Mouse (Mus musculus): ENCODE data around the gene Ncoa5.

Ncoa5 gene

DNA sequence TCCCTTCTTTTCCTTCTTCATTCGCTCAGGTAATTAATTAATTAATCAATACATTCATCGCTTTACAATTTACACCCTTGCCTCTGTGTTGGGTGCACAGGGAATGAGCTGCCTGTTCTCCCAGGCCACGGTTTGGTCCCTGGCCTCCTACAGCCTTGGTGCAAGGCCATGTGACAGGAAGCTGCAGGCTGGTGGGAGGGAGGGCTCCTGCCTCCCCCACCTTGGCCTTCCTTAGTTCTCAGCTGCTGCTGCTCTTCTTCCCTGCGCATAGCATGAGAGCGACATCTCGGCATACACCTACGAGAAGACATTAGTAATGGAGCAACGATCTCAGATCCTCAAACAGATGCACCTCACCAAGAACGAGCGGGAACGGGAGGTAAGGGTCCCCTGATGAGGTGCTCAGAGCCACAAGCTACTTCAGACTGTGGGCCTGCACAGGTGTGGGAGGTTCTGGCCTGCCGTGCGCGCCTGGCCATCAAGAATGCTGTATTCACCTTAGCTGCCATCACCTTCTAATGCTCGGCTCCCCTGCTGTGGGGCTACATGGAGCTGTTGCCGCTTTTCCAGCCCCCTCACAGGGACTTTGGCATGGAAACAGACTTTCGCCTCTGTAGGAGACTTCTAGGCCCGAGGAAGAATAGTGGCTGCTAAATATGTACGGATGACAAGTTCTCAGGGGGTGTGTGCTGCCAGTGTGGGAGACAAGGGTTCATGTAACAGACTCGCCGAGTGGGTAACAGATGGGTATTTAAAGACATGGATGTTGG lies 39.8 kb downstream of the Ncoa5 start:
- DNase-seq (ENCODE audit: low spot score), result peak; percentile 69

DNA sequence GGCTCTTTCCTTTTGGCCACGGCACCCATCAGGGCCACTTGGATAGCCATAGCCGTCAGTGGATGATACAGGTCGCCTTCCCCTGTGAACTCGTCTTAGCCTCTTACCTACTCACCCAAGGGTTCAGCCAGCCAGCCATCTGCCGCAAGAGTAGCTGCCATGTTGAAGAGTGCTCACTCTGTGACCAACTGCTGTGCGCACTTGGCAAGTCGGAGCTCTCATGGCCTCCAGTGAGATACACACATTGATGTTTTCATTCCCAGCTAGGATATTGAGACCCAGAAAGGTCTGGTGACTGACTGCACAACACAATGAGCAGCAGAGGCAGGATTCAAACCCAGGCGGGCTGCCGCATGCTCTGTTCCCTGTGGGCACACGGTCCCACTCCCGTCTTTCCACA lies 40.5 kb downstream of the Ncoa5 start:
- no peak for DNase-seq (ENCODE audit: low spot score)

DNA sequence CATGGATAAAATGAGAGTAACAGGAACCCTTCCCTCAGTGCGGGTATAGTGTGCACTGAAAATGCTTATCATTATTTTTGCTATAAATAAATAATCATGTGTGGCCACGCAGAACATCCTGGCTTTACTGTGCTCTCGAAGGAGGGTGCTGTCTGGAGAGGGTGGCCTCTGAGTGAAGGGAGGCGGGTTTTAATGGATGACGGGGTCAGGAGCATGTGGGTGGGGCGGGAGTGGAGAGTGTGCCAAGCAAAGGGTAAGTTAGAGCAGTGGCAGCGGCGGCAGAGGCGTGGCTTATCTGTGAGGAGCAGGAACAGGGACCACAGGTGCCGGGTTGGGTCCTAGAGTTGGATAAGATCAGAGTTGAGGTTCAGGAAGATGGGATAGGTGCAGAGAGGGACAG lies 42.9 kb downstream of the Ncoa5 start:
- no peak for DNase-seq (ENCODE audit: low spot score)

DNA sequence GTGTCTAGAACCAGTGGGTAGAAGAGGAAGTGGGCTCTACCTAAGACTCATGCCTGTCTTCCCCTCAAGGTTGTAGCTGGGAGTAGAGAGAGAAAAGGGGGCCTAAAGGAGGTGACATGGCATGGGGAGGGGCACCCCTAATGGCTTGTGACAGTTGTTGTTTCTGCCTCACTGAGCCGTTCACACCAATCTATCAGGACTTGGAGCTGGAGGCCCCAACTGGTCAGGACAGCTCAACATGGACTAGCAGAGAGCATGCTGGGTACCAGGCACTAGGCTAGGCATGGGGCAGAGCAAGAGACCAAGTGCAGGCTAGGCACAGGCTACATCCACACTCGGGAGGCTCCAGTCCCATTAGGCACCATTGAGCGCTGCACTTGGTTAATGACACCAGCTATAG lies 43.6 kb downstream of the Ncoa5 start:
- no peak for DNase-seq (ENCODE audit: low spot score)

DNA sequence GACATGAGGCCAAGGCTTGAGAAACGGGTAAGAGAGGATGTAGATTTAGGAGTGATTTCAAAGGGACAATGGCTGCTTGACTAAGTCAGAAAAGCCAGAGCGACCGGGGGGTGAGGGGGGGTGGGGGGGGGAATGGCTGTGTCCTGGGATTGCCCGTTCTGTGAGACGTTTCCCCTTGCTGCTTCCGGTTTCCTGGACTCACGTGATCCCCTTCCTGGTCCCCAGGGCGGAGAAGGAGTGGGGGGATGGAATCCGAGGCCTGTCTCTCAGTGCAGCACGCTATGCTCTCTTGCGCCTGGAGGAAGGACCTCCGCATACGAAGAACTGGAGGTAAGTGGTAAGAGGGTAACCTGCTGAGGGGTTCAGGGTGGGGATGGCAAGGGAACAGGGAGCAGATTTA lies 45.9 kb downstream of the Ncoa5 start:
- no peak for DNase-seq (ENCODE audit: low spot score)

DNA sequence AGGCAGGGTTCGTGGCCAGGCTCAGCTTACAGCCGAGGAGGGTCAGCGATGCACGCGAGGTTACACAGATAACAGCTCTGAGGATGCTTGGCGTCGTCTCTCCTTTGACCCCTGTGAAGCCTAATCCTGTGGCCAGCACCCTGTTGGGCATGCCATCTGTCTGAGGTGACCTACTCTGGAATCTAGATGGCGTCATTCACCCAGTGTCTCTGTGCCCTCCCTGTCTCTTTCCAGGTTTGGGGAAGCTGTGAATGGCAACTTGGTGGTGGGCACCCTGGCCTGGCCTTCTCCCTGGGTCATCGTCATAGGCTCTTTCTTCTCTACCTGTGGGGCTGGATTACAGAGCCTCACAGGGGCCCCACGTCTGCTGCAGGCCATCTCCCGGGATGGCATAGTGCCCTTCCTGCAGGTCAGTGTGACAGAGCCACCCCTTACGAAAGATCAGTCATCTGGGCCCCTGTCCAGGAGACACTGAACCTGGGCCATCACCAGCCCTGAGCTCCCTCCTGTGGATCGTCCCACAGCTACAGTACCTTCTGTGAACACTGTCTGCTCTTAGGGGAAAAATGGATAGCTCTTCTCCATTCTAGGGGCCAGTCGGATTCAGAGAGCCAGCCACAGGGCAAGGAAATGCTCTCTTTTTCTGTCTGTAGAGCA lies 48.2 kb downstream of the Ncoa5 start:
- DNase-seq (ENCODE audit: low spot score), result no peak

DNA sequence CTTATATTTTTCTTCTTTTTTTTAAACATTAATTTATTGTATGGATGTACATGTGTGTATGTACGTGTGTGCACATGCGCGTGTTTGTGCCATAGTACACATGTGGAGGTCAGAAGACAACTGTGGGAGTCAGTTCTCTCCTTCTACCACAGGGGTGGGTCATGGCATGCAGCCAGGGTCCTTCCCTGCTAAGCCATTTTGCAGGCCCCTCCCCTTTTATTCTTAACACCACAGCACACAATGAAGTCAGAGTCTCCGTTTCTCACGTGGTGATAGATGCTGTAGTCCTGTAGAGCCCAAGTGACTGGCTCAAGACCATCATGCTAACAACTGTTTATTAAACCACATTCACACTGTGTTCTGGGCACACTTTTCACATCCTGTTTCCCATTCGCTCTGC lies 48.7 kb downstream of the Ncoa5 start:
- DNase-seq (ENCODE audit: low spot score), result no peak

DNA sequence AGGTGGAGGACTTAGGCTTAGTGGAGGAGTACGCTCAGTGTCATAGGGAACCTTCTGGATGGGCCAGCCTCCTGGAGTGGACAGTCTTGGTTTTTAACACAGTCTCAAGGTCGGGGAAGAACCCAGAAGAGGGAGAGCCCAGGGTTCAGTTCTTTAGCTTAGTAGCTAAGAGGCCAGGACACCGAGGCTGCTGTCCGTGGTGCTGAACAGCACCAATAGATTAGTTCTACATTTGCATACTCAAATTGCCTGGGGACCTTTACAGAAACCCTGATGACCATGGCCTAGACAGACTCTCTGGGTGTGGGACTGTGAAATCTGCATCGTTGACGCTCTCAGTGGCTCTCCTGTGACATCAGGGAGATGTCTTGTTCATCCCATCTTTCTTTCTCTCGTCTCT lies 54.9 kb downstream of the Ncoa5 start:
- no peak for DNase-seq (ENCODE audit: low spot score)

DNA sequence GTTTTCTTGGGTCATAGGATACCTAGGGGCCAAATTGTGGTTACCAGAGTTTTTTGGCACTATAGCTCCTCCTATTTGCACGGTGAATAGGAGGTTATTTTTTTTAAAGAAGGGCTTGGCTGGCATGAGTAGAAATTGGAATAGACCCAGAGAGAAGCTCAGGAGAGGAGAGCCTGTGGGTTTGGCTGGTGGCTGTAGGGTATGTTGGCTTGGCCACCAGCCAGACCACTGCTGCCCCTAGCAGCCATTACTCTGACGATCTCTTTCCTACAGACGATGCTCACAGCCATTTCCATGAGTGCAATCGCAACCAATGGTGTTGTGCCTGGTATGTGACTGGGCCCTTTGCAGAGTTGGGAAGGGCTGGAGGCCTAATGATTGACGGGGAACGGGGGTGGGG lies 59.1 kb downstream of the Ncoa5 start:
- DNase-seq (ENCODE audit: low spot score), result no peak

DNA sequence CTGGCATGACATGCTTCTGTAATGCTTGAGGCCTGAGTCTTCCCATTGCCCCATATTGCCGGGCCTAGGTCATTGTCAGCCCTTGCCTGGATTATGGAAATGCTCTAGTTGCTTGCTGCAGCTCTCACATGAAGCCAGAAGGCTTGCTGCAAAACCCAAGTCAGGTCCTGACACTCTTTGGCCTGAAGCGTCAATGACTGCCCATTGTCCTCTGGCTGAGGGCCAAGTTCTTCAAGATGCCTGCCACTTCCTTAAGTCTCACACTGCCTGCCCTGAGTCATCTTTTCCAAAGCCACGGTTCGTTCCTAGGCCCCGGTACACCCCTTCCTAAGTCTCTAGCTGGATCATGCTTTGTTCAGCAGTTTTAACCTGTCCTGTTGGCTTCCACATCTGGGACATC lies 62.0 kb downstream of the Ncoa5 start:
- DNase-seq (ENCODE audit: low spot score), result no peak

DNA sequence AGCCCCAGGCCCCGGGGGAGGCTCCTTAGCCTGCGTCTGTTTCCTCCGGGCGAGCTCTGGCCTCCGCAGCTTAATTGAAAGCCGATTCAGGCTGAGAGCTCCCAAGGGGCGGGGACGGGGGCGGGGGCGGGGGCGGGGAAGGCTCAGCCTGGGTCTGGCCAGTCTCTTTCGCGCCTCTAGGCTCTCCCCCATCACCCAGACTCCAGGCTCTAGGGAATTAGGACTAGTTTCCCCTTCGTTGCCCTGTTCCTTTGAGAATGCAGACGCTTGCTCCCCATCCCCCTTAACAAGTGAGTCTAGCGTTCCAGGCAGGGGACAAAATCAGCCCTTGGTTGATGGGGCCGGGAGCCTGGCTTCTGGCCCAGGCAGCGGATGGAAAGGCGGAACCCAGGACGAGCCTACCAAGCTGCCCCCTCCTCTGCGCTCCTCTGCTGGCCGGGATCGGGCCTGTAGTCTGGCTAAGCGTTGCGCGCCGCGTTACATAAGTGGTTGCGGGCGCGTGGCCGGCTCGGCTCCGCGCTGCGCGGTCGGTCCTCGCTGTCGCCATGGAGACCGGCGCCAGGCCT lies 64.0 kb downstream of the Ncoa5 start:
- no peak for DNase-seq (ENCODE audit: low spot score)

DNA sequence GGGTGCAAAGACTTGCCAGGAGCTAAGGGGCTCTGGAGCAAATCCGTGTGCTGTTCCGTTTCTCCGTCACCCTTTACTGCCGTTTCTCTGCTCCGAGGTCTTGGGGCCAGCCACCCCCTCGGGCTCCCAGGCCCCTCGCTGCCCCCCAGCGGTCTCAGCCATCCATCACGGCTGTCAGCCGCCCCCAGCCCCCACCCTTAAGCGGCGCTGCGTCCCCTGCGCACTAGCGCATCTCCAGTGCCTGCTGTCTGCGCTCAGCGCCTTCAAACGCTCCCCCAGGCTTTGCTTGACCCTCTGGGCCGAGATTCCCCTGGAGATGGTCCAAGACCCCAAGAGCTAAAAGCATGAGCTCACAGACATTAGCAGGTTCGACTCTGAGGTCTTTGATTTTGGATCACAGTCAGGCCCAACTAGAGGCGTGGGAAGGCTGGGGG lies 65.3 kb downstream of the Ncoa5 start:
- DNase-seq (ENCODE audit: low spot score), result no peak

DNA sequence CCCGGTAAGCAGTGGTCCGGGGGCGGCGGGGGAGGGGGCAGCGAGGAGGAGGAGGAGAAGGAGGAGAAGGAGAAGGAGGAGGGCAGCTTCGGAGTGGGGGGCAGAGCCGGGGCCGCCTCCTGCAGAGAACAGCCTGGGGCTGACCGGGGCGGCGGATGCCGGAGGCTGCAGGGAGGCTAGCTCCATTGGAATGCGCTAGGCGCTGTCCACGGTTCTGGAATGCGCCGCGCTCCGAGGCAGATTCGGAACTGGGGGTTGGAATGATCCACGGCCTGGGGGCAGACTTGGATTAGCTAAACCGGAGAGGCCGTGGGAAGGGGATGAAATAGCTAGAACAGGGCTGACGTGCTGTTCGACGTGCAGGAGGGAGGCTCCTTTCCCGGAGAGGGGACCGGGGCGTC lies 66.2 kb downstream of the Ncoa5 start:
- no peak for DNase-seq (ENCODE audit: low spot score)

DNA sequence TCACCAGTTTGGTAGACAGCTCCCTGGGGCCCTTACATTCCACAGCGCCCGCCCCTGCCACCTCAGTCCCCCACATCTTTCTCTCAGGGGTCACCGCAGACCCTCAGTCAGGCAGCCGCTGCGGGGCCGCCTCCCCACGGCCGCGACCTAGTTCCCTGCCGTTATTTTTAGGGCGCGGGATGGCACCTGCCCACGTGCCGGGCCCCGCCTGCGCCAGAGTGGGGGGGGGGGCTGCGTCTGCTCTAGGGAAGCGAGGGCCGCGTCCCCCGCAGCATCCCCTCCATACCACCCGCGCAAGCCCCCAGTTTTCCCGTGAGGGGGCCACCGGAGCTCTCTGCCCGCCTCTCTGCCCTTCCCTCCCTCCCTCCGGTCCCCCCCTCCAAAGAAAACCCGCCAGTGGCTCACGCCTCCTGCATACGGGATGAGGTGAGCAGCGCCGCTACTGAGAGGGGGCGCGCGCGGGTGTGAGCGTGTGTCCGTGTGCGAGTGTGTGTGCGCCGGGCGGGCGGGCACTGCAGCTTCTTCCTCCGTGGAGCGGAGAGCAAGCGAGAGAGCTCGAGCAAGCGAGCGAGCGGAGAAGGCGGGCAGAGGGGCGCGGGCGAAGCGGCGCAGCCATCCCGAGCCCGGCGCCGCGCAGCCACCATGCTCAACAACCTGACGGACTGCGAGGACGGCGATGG lies 66.8 kb downstream of the Ncoa5 start:
- peak; percentile 67 for DNase-seq (ENCODE audit: low spot score)

DNA sequence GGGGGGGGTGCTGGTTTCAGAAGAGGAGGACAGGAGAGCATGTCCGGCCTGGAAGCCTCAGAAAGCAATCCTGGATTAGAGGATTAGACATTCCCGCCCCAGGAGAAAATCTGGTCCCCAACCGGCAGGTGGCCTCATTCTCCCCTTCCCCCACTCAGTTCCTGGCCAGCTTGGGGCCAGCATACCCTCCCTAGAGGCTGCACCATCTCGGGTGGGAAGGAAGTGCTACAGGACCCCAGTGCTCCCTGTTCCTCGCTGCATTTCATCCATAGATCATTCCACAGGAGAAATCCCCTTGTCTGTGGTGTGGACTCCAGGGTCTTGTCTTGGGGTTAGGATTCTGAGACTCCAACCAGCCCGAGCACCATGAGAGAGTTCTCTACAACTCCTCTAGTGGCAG lies 67.5 kb downstream of the Ncoa5 start:
- DNase-seq (ENCODE audit: low spot score), result no peak

DNA sequence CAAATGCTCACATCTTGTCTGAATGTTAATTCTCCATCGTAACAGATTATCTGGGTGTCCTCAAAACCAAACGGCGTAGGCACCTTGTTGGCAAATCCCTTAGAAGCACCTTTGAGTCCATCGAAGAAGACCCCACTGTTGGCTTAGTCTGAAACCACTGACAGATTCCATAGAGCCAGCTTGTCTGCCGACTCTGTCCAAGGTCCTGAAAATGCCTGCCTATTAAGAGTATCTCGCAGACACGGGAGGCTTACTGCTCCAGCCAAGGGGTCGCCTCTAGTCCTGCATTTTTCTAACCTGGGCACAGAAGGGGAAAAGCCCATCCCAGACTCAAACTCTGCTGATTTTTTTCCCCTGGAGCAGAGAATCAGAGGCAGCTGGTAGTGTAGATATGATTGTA lies 68.3 kb downstream of the Ncoa5 start:
- no peak for DNase-seq (ENCODE audit: low spot score)

DNA sequence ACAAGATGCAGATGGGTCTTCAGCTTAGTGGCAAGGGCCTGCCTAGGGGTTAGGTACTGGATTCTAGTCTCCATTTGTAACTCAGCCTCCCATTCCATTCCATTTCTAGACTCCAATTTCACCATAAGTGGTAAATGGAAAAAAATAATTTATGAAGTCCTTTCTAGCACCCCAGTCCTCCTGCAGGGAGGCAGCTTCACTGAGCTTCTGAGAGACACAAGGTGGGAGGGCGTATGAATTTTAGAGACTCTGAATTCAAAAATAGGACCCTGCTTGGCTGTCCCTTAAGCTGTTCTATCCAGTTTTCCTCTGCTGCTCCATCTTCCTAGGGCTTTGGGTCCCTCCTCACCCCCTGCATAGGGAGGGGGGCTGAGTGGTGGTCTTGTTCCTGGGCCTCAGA lies 69.7 kb downstream of the Ncoa5 start:
- no peak for DNase-seq (ENCODE audit: low spot score)

DNA sequence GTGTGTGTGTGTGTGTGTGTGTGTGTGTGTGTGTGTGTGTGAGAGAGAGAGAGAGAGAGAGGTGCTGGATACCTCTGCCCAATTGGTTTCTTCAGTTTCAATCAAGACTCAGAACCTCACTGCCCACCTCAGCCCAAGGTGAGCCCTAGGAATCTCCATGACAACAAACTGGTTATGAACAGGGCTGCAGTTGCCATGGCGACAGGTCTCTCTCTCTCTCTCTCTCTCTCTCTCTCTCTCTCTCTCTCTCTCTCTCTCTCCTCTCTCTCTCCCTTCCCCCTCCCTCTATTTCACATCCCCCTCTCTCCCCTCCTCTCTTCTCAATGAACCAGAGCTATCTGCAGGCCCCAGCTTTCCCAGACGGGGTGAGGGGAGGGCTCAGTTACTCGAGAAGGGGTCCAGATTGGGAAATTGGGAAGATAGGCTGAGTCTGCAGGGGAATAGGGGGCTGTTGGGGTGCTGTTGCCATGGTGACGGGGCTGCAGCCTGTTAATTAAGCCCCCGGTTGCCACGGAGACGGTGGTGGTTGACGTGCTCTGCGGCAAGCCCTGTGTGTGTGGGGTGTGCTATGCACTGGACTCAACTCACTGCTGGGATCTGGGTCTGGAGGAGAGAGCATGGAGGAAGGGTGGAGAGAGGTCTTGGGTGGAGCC lies 70.3 kb downstream of the Ncoa5 start:
- DNase-seq (ENCODE audit: low spot score), result no peak

DNA sequence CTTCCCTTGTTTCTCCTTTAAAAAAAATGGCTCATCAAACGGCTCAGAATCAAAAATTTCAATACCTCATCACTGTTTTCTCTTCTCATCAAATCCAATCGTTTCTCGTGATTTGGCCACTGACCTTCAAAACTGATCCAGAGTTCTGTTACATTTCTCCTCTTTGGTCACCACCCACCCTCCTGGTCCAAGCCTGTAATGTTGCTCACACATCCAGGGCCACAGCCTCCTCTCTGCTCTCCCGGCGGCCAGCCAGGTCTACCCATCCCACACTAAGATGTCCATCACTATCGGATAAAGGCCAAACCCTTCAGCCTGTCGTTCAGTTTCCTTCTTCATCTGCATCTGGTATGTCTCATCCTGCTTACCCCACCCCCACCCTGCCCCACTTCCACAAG lies 72.5 kb downstream of the Ncoa5 start:
- DNase-seq (ENCODE audit: low spot score), result no peak

DNA sequence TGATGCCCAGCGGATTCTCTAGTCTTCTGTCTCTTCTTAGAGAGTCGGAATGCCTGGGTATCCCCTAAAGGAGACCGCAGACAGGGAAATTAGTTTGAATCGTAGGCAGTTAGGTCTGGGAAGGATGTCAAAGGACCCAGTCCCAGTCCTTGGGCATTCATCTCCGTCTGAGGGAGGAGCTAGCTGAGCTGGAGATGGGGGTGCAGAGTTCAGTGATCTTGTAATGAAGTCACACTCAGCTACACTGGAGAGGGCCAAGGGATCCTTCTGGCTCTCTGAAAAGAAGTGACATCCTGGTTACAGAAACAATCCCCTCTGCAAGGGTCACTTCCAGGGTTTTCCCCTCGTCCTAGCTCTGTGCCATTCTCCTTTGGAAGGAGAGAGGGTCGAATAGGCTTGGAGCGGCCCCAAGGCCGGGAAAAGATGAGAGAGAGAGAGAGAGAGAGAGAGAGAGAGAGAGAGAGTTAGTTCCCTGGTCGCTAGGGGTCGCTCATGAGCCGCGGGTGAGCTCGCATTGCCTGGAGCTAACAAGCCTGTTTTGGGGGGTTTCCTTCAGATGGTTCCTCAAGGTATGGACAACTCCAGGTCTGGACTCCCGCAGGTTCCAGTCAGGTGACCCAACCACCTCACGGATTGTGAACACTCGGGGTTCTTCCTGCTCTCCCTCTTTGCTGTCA lies 73.0 kb downstream of the Ncoa5 start:
- DNase-seq (ENCODE audit: low spot score), result no peak

DNA sequence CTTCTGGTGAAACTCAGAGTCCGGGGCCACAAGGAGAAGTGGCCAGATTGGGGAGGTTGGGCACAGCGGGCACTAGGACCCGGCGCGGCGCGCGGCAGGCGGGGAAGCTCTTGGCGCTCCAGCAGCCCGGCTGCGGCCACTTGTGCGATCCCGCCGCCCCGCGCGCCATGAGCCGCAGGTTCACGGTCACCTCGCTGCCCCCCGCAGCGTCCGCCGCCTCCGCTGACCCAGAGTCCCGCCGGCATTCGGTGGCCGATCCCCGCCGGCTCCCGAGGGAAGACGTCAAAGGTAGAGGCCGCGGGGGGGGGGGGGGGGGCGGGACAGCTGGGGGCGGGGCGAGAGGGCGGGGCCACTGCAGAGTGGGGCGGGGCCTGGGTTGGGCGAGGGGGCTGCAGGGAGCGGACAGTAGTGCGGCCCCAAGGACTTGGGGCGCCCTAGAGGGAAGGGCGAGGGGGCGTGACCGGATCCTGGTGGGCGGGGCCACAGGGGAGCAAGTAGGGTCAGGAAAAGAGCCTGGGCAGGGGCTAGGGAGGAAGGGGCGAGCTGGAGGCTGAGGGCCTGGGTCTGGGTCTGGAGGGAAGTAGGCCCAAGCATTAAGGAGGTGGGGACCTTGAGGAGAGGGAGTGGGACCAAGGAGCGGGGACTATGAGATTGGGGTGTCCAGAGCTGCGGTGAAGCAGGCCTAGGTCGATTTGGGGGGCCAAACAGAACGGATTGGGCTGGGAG lies 73.8 kb downstream of the Ncoa5 start, which contains the start of gene Slc12a5:
Slc12a5 (plus strand) TSS at position 87 of the 726 bp plus-strand sequence.
- no peak for DNase-seq (ENCODE audit: low spot score)
